Mouse (Mus musculus) brain, adult 2 months (tissue): Measurements from ENCODE around the gene Cdkn2a.

Experiments
- DNase-seq: peaks from one replicate; pipeline ENCODE4 v3.0.0; 2011; ENCODE audit warnings: low read depth, low spot score

Cdkn2a gene

GRCm38 (mm10) chr4:89294486-89295440, at the start of gene Cdkn2a:
Cdkn2a (minus strand) TSS chr4:89294653.
- peak; percentile 50 for DNase-seq

- DNase-seq, result no peak
Observed at GRCm38 (mm10) chr4:89313461-89313860, 19.0 kb upstream of the Cdkn2a start.

GRCm38 (mm10) chr4:89310491-89311254, 16.2 kb upstream of the Cdkn2a start, which contains the start of gene Cdkn2b:
Cdkn2b (minus strand) TSS chr4:89311039.
- DNase-seq, result peak; percentile 72

- no peak for DNase-seq
Observed at GRCm38 (mm10) chr4:89309996-89310395, 15.5 kb upstream of the Cdkn2a start.

- no peak for DNase-seq
Observed at GRCm38 (mm10) chr4:89308001-89308400, 13.5 kb upstream of the Cdkn2a start.

- DNase-seq, result no peak
Observed at GRCm38 (mm10) chr4:89306798-89307365, 12.4 kb upstream of the Cdkn2a start.

- DNase-seq, result no peak
Observed at GRCm38 (mm10) chr4:89305691-89306090, 11.2 kb upstream of the Cdkn2a start.

- DNase-seq, result no peak
Observed at GRCm38 (mm10) chr4:89303281-89303995, 9.0 kb upstream of the Cdkn2a start.

GRCm38 (mm10) chr4:89302129-89302528, 7.7 kb upstream of the Cdkn2a start:
- no peak for DNase-seq

GRCm38 (mm10) chr4:89299721-89300120, 5.3 kb upstream of the Cdkn2a start:
- DNase-seq, result no peak

- DNase-seq, result no peak
Observed at GRCm38 (mm10) chr4:89295441-89296220, 1.2 kb upstream of the Cdkn2a start.

GRCm38 (mm10) chr4:89294091-89294485, 365 bp downstream of the Cdkn2a start:
- peak; percentile 2 for DNase-seq

GRCm38 (mm10) chr4:89293516-89293915, 937 bp downstream of the Cdkn2a start:
- no peak for DNase-seq

GRCm38 (mm10) chr4:89289028-89289427, 5.4 kb downstream of the Cdkn2a start:
- DNase-seq, result no peak

- no peak for DNase-seq
Observed at GRCm38 (mm10) chr4:89286566-89286965, 7.9 kb downstream of the Cdkn2a start.

- no peak for DNase-seq
Observed at GRCm38 (mm10) chr4:89285688-89286087, 8.8 kb downstream of the Cdkn2a start.

GRCm38 (mm10) chr4:89282661-89283060, 11.8 kb downstream of the Cdkn2a start:
- no peak for DNase-seq

- no peak for DNase-seq
Observed at GRCm38 (mm10) chr4:89282036-89282566, 12.4 kb downstream of the Cdkn2a start.

- no peak for DNase-seq
Observed at GRCm38 (mm10) chr4:89281236-89281635, 13.2 kb downstream of the Cdkn2a start.

- DNase-seq, result no peak
Observed at GRCm38 (mm10) chr4:89279641-89280040, 14.8 kb downstream of the Cdkn2a start.
